Mouse (Mus musculus): ENCODE measurements around the gene Dtd2. TPM values are rescaled to one million over a fixed set of nuclear protein-coding genes. Genes with fewer than 3 reads are reported as not detected.

The Dtd2 gene
- polyA plus RNA-seq, 1 experiment: 9.1 TPM

- H3K4me1 ChIP-seq (ENCODE audit: control insufficient read depth, insufficient read depth, low read length): no peaks in the 10 kb centered on the region
- no peak within 1 kb of the TSS for H3K4me3 ChIP-seq (ENCODE audit: control insufficient read depth, low read depth, low read length)
- H3K36me3 ChIP-seq (ENCODE audit: control insufficient read depth, insufficient read depth, low read length): no peaks in the 10 kb centered on the region
- no peaks in the 10 kb centered on the region for H3K27me3 ChIP-seq (ENCODE audit: control insufficient read depth, insufficient read depth, low read length)
- TF ChIP-seq CTCF (IDR thresholded peaks at IDR 0.05; ENCODE audit: control insufficient read depth, insufficient read depth, insufficient replicate concordance, low read depth, low read length) (no peak), POLR2A (IDR thresholded peaks at IDR 0.05; ENCODE audit: control insufficient read depth, low read depth, low read length) (no peak)
- no peak within 1 kb of the TSS for H3K27ac ChIP-seq (ENCODE audit: control insufficient read depth, insufficient read depth, low read depth, low read length)
Measured at GRCm38 (mm10) chr12:52027963-52028362, 21.7 kb upstream of the Dtd2 start, which contains the start of gene Gpr33. Gene Gpr33 (minus strand): TSS chr12:52028063.

GRCm38 (mm10) chr12:52014494-52015029, 8.3 kb upstream of the Dtd2 start:
- peaks cover 2% of the 10 kb centered on the region; the same call in 1 of the 2 replicates for H3K4me1 ChIP-seq (ENCODE audit: control insufficient read depth, insufficient read depth, low read length)
- no peak overlapping the region for H3K4me3 ChIP-seq (ENCODE audit: control insufficient read depth, low read depth, low read length)
- TF ChIP-seq POLR2A (IDR thresholded peaks at IDR 0.05; ENCODE audit: control insufficient read depth, low read depth, low read length): no peak
- no peak for TF ChIP-seq CTCF (IDR thresholded peaks at IDR 0.05; ENCODE audit: control insufficient read depth, insufficient read depth, insufficient replicate concordance, low read depth, low read length)
- H3K27me3 ChIP-seq (ENCODE audit: control insufficient read depth, insufficient read depth, low read length): no peaks in the 10 kb centered on the region
- H3K27ac ChIP-seq (ENCODE audit: control insufficient read depth, insufficient read depth, low read depth, low read length): no peak overlapping the region
- H3K36me3 ChIP-seq (ENCODE audit: control insufficient read depth, insufficient read depth, low read length): no peaks in the 10 kb centered on the region

GRCm38 (mm10) chr12:52014044-52014443, 7.7 kb upstream of the Dtd2 start:
- Histone ChIP-seq H3K4me3 (ENCODE audit: control insufficient read depth, low read depth, low read length) (no peak overlapping the region; the same call in 1 of the 2 replicates), H3K27me3 (ENCODE audit: control insufficient read depth, insufficient read depth, low read length) (no peaks in the 10 kb centered on the region)

GRCm38 (mm10) chr12:52013274-52013673, 7.0 kb upstream of the Dtd2 start:
- Histone ChIP-seq H3K27ac (ENCODE audit: control insufficient read depth, insufficient read depth, low read depth, low read length) (no peak overlapping the region), H3K36me3 (ENCODE audit: control insufficient read depth, insufficient read depth, low read length) (no peaks in the 10 kb centered on the region), H3K4me1 (ENCODE audit: control insufficient read depth, insufficient read depth, low read length) (peaks cover 2% of the 10 kb centered on the region; the same call in 1 of the 2 replicates), H3K4me3 (ENCODE audit: control insufficient read depth, low read depth, low read length) (no peak overlapping the region), H3K27me3 (ENCODE audit: control insufficient read depth, insufficient read depth, low read length) (no peaks in the 10 kb centered on the region)
- TF ChIP-seq CTCF (IDR thresholded peaks at IDR 0.05; ENCODE audit: control insufficient read depth, insufficient read depth, insufficient replicate concordance, low read depth, low read length) (no peak), POLR2A (IDR thresholded peaks at IDR 0.05; ENCODE audit: control insufficient read depth, low read depth, low read length) (no peak)

More at GRCm38 (mm10) chr12:52014044-52014443, 7.7 kb upstream of the Dtd2 start:
- TF ChIP-seq POLR2A (IDR thresholded peaks at IDR 0.05; ENCODE audit: control insufficient read depth, low read depth, low read length): no peak
- no peak for TF ChIP-seq CTCF (IDR thresholded peaks at IDR 0.05; ENCODE audit: control insufficient read depth, insufficient read depth, insufficient replicate concordance, low read depth, low read length)
- Histone ChIP-seq H3K36me3 (ENCODE audit: control insufficient read depth, insufficient read depth, low read length) (no peaks in the 10 kb centered on the region), H3K4me1 (ENCODE audit: control insufficient read depth, insufficient read depth, low read length) (peaks cover 2% of the 10 kb centered on the region; the same call in 1 of the 2 replicates), H3K27ac (ENCODE audit: control insufficient read depth, insufficient read depth, low read depth, low read length) (no peak overlapping the region)

- peaks cover 2% of the 10 kb centered on the region; the same call in 1 of the 2 replicates for H3K4me1 ChIP-seq (ENCODE audit: control insufficient read depth, insufficient read depth, low read length)
- H3K36me3 ChIP-seq (ENCODE audit: control insufficient read depth, insufficient read depth, low read length): no peaks in the 10 kb centered on the region
- H3K27me3 ChIP-seq (ENCODE audit: control insufficient read depth, insufficient read depth, low read length): no peaks in the 10 kb centered on the region
- H3K4me3 ChIP-seq (ENCODE audit: control insufficient read depth, low read depth, low read length): no peak overlapping the region
- no peak overlapping the region for H3K27ac ChIP-seq (ENCODE audit: control insufficient read depth, insufficient read depth, low read depth, low read length)
- TF ChIP-seq CTCF (IDR thresholded peaks at IDR 0.05; ENCODE audit: control insufficient read depth, insufficient read depth, insufficient replicate concordance, low read depth, low read length) (no peak), POLR2A (IDR thresholded peaks at IDR 0.05; ENCODE audit: control insufficient read depth, low read depth, low read length) (no peak)
Measured at GRCm38 (mm10) chr12:52012159-52012558, 5.9 kb upstream of the Dtd2 start.

- no peaks in the 10 kb centered on the region for H3K36me3 ChIP-seq (ENCODE audit: control insufficient read depth, insufficient read depth, low read length)
- H3K4me1 ChIP-seq (ENCODE audit: control insufficient read depth, insufficient read depth, low read length): peaks cover 2% of the 10 kb centered on the region
- no peak overlapping the region; the same call in 1 of the 2 replicates for H3K4me3 ChIP-seq (ENCODE audit: control insufficient read depth, low read depth, low read length)
- H3K27me3 ChIP-seq (ENCODE audit: control insufficient read depth, insufficient read depth, low read length): no peaks in the 10 kb centered on the region
- TF ChIP-seq POLR2A (IDR thresholded peaks at IDR 0.05; ENCODE audit: control insufficient read depth, low read depth, low read length): no peak
- TF ChIP-seq CTCF (IDR thresholded peaks at IDR 0.05; ENCODE audit: control insufficient read depth, insufficient read depth, insufficient replicate concordance, low read depth, low read length): no peak
- no peak overlapping the region for H3K27ac ChIP-seq (ENCODE audit: control insufficient read depth, insufficient read depth, low read depth, low read length)
Measured at GRCm38 (mm10) chr12:52010630-52010961, 4.3 kb upstream of the Dtd2 start.

GRCm38 (mm10) chr12:52009928-52010629, 3.8 kb upstream of the Dtd2 start:
- Histone ChIP-seq H3K4me3 (ENCODE audit: control insufficient read depth, low read depth, low read length) (no peak overlapping the region; the same call in 1 of the 2 replicates), H3K4me1 (ENCODE audit: control insufficient read depth, insufficient read depth, low read length) (peaks cover 2% of the 10 kb centered on the region), H3K27me3 (ENCODE audit: control insufficient read depth, insufficient read depth, low read length) (no peaks in the 10 kb centered on the region), H3K36me3 (ENCODE audit: control insufficient read depth, insufficient read depth, low read length) (no peaks in the 10 kb centered on the region), H3K27ac (ENCODE audit: control insufficient read depth, insufficient read depth, low read depth, low read length) (no peak overlapping the region)
- TF ChIP-seq CTCF (IDR thresholded peaks at IDR 0.05; ENCODE audit: control insufficient read depth, insufficient read depth, insufficient replicate concordance, low read depth, low read length) (no peak), POLR2A (IDR thresholded peaks at IDR 0.05; ENCODE audit: control insufficient read depth, low read depth, low read length) (no peak)

All from testis, adult 2 months (tissue).